Mouse (Mus musculus) neural tube, embryonic 13.5 days (tissue): ENCODE measurements around the gene Cmip. TPM values are rescaled to one million over a fixed set of nuclear protein-coding genes. Genes with fewer than 3 reads are reported as not detected.

Experiments used
- ATAC-seq: fragments of 200-750 bp; cut with Nextera tagmentation; 2 replicates; pipeline ENCODE4 v1.8.0; 2017; ENCODE audit warnings: low read depth, mild to moderate bottlenecking, moderate TSS enrichment, moderate library complexity
- H3K27ac ChIP-seq: fragments of 300-500 bp; sonication (generic); replicated peaks from 2 replicates; pipeline ENCODE4 v1.5.1; 2015; ENCODE audit warnings: moderate library complexity, mild to moderate bottlenecking, inconsistent platforms
- H3K27me3 ChIP-seq: fragments of 300-500 bp; sonication (generic); 2 replicates; pipeline ENCODE4 v1.6.1; 2015; ENCODE audit warnings: mild to moderate bottlenecking, inconsistent platforms
- H3K36me3 ChIP-seq: fragments of 300-500 bp; sonication (generic); 2 replicates; pipeline ENCODE4 v1.6.1; 2015; ENCODE audit warnings: mild to moderate bottlenecking, inconsistent platforms
- H3K4me1 ChIP-seq: fragments of 300-500 bp; sonication (generic); replicated peaks from 2 replicates; pipeline ENCODE4 v1.6.1; 2015; ENCODE audit warnings: inconsistent platforms
- H3K4me2 ChIP-seq: fragments of 300-500 bp; sonication (generic); 2 replicates; pipeline ENCODE4 v1.6.1; 2015; ENCODE audit warnings: inconsistent platforms, mild to moderate bottlenecking, moderate library complexity
- H3K4me3 ChIP-seq: fragments of 300-500 bp; sonication (generic); 2 replicates; pipeline ENCODE4 v1.5.1; 2015; ENCODE audit warnings: mild to moderate bottlenecking, inconsistent platforms
- H3K9ac ChIP-seq: fragments of 300-500 bp; sonication (generic); 2 replicates; pipeline ENCODE4 v1.6.1; 2015; ENCODE audit warnings: moderate library complexity, mild to moderate bottlenecking, inconsistent platforms
- H3K9me3 ChIP-seq: fragments of 300-500 bp; sonication (generic); 2 replicates; pipeline ENCODE4 v1.6.1; 2016; ENCODE audit warnings: inconsistent platforms
- WGBS: fragments of 180-500 bp; shearing (Covaris S2); methylation state at CpG from one replicate; pipeline ENCODE4 v1.1.7; 2015; 5-methylcytosine and 5-hydroxymethylcytosine counted together
- polyA plus RNA-seq: library from polyadenylated mRNA; unstranded; fragments of >200 nt; fragmentation: Nextera tagmentation; extraction: Ambion mirVana; gene quantifications from 2 replicates; pipeline ENCODE4 v1.2.1, GENCODE M21; 2015

Cmip gene
- polyA plus RNA-seq, 1 experiment from 2014 or later, result 115 TPM

- Histone ChIP-seq H3K27ac (peak overlapping the region; percentile 87), H3K4me1 (peaks cover 82% of the 10 kb centered on the region), H3K4me2 (no peak overlapping the region), H3K9me3 (no peaks in the 10 kb centered on the region), H3K9ac (no peak overlapping the region), H3K4me3 (no peak overlapping the region), H3K36me3 (no peaks in the 10 kb centered on the region), H3K27me3 (no peaks in the 10 kb centered on the region)
- 91% methylated on average over 10 of the region's 10 CpGs for WGBS
- ATAC-seq, result no peak
These were observed 63.8 kb downstream of the Cmip start for GRCm38 (mm10) chr8:117320616-117321015.

- peak overlapping the region; percentile 87 for H3K27ac ChIP-seq
- H3K27me3 ChIP-seq, result no peaks in the 10 kb centered on the region
- no peaks in the 10 kb centered on the region for H3K9me3 ChIP-seq
- peaks cover 78% of the 10 kb centered on the region for H3K4me1 ChIP-seq
- H3K4me2 ChIP-seq, result no peak overlapping the region
- no peaks in the 10 kb centered on the region for H3K36me3 ChIP-seq
- 75% methylated on average over 15 of the region's 15 CpGs for WGBS
- no peak overlapping the region for H3K4me3 ChIP-seq
- H3K9ac ChIP-seq, result no peak overlapping the region
- ATAC-seq, result no peak
These were observed 64.4 kb downstream of the Cmip start for GRCm38 (mm10) chr8:117321232-117321631.

- Histone ChIP-seq H3K27ac (peak overlapping the region; percentile 87), H3K4me1 (peaks cover 78% of the 10 kb centered on the region), H3K27me3 (no peaks in the 10 kb centered on the region), H3K36me3 (no peaks in the 10 kb centered on the region), H3K9me3 (no peaks in the 10 kb centered on the region), H3K4me3 (no peak overlapping the region), H3K9ac (peak overlapping the region; percentile 52; the same call in 1 of the 2 replicates), H3K4me2 (peak overlapping the region; percentile 44)
- ATAC-seq, result peak; percentile 88
- WGBS, result 16% methylated on average over 6 of the region's 6 CpGs
These were observed 65.2 kb downstream of the Cmip start for GRCm38 (mm10) chr8:117322021-117322420.

GRCm38 (mm10) chr8:117322715-117323310 lies 65.9 kb downstream of the Cmip start:
- H3K4me2 ChIP-seq, result peak overlapping the region; percentile 44
- no peak overlapping the region for H3K4me3 ChIP-seq
- H3K27me3 ChIP-seq, result no peaks in the 10 kb centered on the region
- peaks cover 78% of the 10 kb centered on the region for H3K4me1 ChIP-seq
- peak; percentile 38 for ATAC-seq
- peak overlapping the region; percentile 87 for H3K27ac ChIP-seq
- WGBS, result 39% methylated on average over 8 of the region's 8 CpGs
- H3K9me3 ChIP-seq, result no peaks in the 10 kb centered on the region
- H3K9ac ChIP-seq, result peak overlapping the region; percentile 52; the same call in 1 of the 2 replicates
- no peaks in the 10 kb centered on the region for H3K36me3 ChIP-seq

- Histone ChIP-seq H3K4me3 (no peak overlapping the region), H3K9me3 (no peaks in the 10 kb centered on the region), H3K36me3 (no peaks in the 10 kb centered on the region), H3K27me3 (no peaks in the 10 kb centered on the region), H3K27ac (no peak overlapping the region), H3K4me2 (no peak overlapping the region), H3K4me1 (peaks cover 81% of the 10 kb centered on the region), H3K9ac (no peak overlapping the region)
- ATAC-seq, result no peak
- 91% methylated on average over 9 of the region's 9 CpGs for WGBS
These were observed 68.0 kb downstream of the Cmip start for GRCm38 (mm10) chr8:117324821-117325220.

GRCm38 (mm10) chr8:117326735-117327134 lies 69.9 kb downstream of the Cmip start:
- ATAC-seq, result no peak
- Histone ChIP-seq H3K9me3 (no peaks in the 10 kb centered on the region), H3K4me1 (peaks cover 66% of the 10 kb centered on the region), H3K27ac (peak overlapping the region; percentile 82), H3K27me3 (no peaks in the 10 kb centered on the region), H3K9ac (no peak overlapping the region), H3K36me3 (no peaks in the 10 kb centered on the region), H3K4me3 (no peak overlapping the region), H3K4me2 (no peak overlapping the region)
- WGBS, result 89% methylated on average over 5 of the region's 5 CpGs

GRCm38 (mm10) chr8:117327385-117327837 lies 70.5 kb downstream of the Cmip start:
- Histone ChIP-seq H3K27ac (peak overlapping the region; percentile 82), H3K4me3 (no peak overlapping the region), H3K27me3 (no peaks in the 10 kb centered on the region), H3K9ac (peak overlapping the region; percentile 50; the same call in 1 of the 2 replicates), H3K4me1 (peaks cover 66% of the 10 kb centered on the region), H3K36me3 (no peaks in the 10 kb centered on the region), H3K9me3 (no peaks in the 10 kb centered on the region), H3K4me2 (no peak overlapping the region)
- no peak for ATAC-seq
- WGBS, result 43% methylated on average over 7 of the region's 7 CpGs

GRCm38 (mm10) chr8:117328758-117329157 lies 71.9 kb downstream of the Cmip start:
- H3K9ac ChIP-seq, result no peak overlapping the region
- WGBS, result 82% methylated on average over 9 of the region's 9 CpGs
- H3K27ac ChIP-seq, result peak overlapping the region; percentile 55
- H3K27me3 ChIP-seq, result no peaks in the 10 kb centered on the region
- H3K4me1 ChIP-seq, result peaks cover 66% of the 10 kb centered on the region
- H3K9me3 ChIP-seq, result no peaks in the 10 kb centered on the region
- no peak overlapping the region for H3K4me2 ChIP-seq
- no peaks in the 10 kb centered on the region for H3K36me3 ChIP-seq
- ATAC-seq, result no peak
- H3K4me3 ChIP-seq, result no peak overlapping the region

GRCm38 (mm10) chr8:117329167-117329566 lies 72.3 kb downstream of the Cmip start:
- peaks cover 66% of the 10 kb centered on the region for H3K4me1 ChIP-seq
- no peaks in the 10 kb centered on the region for H3K36me3 ChIP-seq
- H3K9me3 ChIP-seq, result no peaks in the 10 kb centered on the region
- no peak overlapping the region for H3K4me2 ChIP-seq
- H3K4me3 ChIP-seq, result no peak overlapping the region
- H3K9ac ChIP-seq, result no peak overlapping the region
- no peaks in the 10 kb centered on the region for H3K27me3 ChIP-seq
- ATAC-seq, result no peak
- 67% methylated on average over 9 of the region's 9 CpGs for whole genome bisulfite sequencing
- H3K27ac ChIP-seq, result peak overlapping the region; percentile 55

- Histone ChIP-seq H3K27me3 (no peaks in the 10 kb centered on the region), H3K4me1 (peaks cover 72% of the 10 kb centered on the region)
These were observed 73.0 kb downstream of the Cmip start for GRCm38 (mm10) chr8:117329903-117330302.

GRCm38 (mm10) chr8:117332229-117333010 lies 75.6 kb downstream of the Cmip start:
- H3K4me1 ChIP-seq, result peaks cover 80% of the 10 kb centered on the region
- no peak overlapping the region for H3K9ac ChIP-seq
- H3K27ac ChIP-seq, result no peak overlapping the region
- H3K4me2 ChIP-seq, result no peak overlapping the region
- no peak for ATAC-seq
- no peaks in the 10 kb centered on the region for H3K36me3 ChIP-seq
- H3K4me3 ChIP-seq, result no peak overlapping the region
- no peaks in the 10 kb centered on the region for H3K9me3 ChIP-seq
- no peaks in the 10 kb centered on the region for H3K27me3 ChIP-seq
- WGBS, result 85% methylated on average over 27 of the region's 27 CpGs

More at GRCm38 (mm10) chr8:117329903-117330302, 73.0 kb downstream of the Cmip start:
- no peak for ATAC-seq
- no peak overlapping the region for H3K4me2 ChIP-seq
- no peaks in the 10 kb centered on the region for H3K36me3 ChIP-seq
- 64% methylated on average over 2 of the region's 2 CpGs for WGBS
- H3K4me3 ChIP-seq, result no peak overlapping the region
- no peak overlapping the region for H3K9ac ChIP-seq
- no peaks in the 10 kb centered on the region for H3K9me3 ChIP-seq
- H3K27ac ChIP-seq, result peak overlapping the region; percentile 55; the same call in 1 of the 2 replicates

- Histone ChIP-seq H3K9ac (no peak overlapping the region), H3K4me3 (no peak overlapping the region), H3K9me3 (no peaks in the 10 kb centered on the region), H3K27me3 (no peaks in the 10 kb centered on the region), H3K4me2 (no peak overlapping the region), H3K27ac (0 out of 2 replicates have a peak overlapping the region, but pooled peaks have one; percentile 39), H3K4me1 (peaks cover 79% of the 10 kb centered on the region), H3K36me3 (no peaks in the 10 kb centered on the region)
- ATAC-seq, result no peak
- WGBS, result 51% methylated on average over 6 of the region's 6 CpGs
These were observed 76.8 kb downstream of the Cmip start for GRCm38 (mm10) chr8:117333619-117334018.
